Mouse (Mus musculus): ENCODE measurements around the gene Cdip1. TPM values are rescaled to one million over a fixed set of nuclear protein-coding genes. Genes with fewer than 3 reads are reported as not detected.

The Cdip1 gene
- polyA plus RNA-seq, 1 experiment from 2014 or later = 104 TPM

DNA sequence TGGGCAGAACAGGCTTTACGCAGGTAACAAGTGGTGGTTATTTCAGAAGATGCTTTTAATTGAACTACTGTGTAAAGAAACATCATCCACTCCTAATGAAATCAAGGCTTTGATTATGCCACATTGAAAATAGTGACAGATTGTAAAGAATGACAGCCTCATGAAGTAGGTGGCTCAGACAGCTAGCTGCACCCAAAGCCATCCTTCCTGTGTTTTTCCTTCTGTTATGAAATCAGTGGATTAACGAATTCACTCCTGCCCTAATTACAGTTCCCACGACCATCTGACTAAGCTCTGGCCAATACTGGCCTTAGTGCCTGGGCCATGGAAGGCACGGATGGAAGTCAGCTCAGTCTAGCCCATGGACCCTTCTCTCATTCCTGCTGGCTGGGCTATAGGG lies 11.2 kb downstream of the Cdip1 start:
- no peaks in the 10 kb centered on the region for H3K27me3 ChIP-seq (ENCODE audit: control insufficient read depth, insufficient read depth, low read length)
- no peak for DNase-seq (ENCODE audit: low spot score)
- H3K4me2 ChIP-seq (ENCODE audit: low read depth) = no peak overlapping the region
- H3K27ac ChIP-seq (ENCODE audit: low read depth, low read length) = no peak overlapping the region
- H3K4me1 ChIP-seq (ENCODE audit: control insufficient read depth, insufficient read depth, low read length) = no peaks in the 10 kb centered on the region
- 95% methylated on average over 4 of the region's 4 CpGs for WGBS
- H3K4me3 ChIP-seq (ENCODE audit: low read depth, low read length) = no peak overlapping the region
- no peaks in the 10 kb centered on the region for H3K9me3 ChIP-seq (ENCODE audit: control insufficient read depth, low read length)
- ATAC-seq (ENCODE audit: insufficient read depth, low FRiP score, low TSS enrichment) = no peak
- H3K9ac ChIP-seq (ENCODE audit: low read length) = no peak overlapping the region
- no peaks in the 10 kb centered on the region; the same call in 1 of the 2 replicates for H3K36me3 ChIP-seq (ENCODE audit: control insufficient read depth, insufficient read depth, low read length)

DNA sequence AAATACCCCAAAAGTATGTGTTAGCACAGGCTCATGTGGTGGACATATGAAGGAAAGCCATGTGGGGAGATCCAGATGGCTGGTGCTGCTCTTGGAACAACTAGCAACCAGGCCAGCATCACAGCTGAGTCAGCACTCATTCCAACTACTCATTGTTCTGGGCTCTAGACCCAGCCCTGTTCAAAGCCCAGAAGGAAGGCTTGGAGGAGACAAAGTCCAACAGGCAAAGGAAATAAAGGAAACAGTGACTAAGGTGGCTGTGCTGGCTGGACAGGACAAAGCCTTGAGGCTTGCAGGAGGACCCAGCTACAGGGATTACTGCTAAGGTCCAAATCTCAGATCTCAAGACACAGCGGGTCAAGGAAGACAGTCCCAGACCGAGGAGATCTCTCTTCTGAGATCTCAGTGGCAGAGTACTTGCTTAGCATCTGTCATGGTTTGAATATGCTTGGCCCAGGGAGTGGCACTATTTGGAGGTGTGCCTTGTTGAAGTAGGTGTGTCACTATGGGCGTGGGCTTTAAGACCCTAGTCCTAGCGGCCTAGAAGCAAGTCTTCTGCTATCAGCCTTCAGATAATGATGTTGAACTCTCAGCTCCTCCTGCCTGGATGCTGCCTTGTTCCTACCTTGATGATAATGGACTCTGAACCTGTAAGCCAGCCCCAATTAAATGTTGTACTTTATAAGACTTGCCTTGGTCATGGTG lies 12.0 kb downstream of the Cdip1 start:
- no peak overlapping the region for H3K4me2 ChIP-seq (ENCODE audit: low read depth)
- 93% methylated on average over 4 of the region's 4 CpGs for WGBS
- H3K27me3 ChIP-seq (ENCODE audit: control insufficient read depth, insufficient read depth, low read length) = no peaks in the 10 kb centered on the region
- ATAC-seq (ENCODE audit: insufficient read depth, low FRiP score, low TSS enrichment) (no peak), DNase-seq (ENCODE audit: low spot score) (no peak)
- H3K4me3 ChIP-seq (ENCODE audit: low read depth, low read length) = no peak overlapping the region
- no peaks in the 10 kb centered on the region for H3K9me3 ChIP-seq (ENCODE audit: control insufficient read depth, low read length)
- H3K27ac ChIP-seq (ENCODE audit: low read depth, low read length) = no peak overlapping the region
- no peak overlapping the region for H3K9ac ChIP-seq (ENCODE audit: low read length)
- H3K4me1 ChIP-seq (ENCODE audit: control insufficient read depth, insufficient read depth, low read length) = no peaks in the 10 kb centered on the region
- H3K36me3 ChIP-seq (ENCODE audit: control insufficient read depth, insufficient read depth, low read length) = no peaks in the 10 kb centered on the region; the same call in 1 of the 2 replicates

DNA sequence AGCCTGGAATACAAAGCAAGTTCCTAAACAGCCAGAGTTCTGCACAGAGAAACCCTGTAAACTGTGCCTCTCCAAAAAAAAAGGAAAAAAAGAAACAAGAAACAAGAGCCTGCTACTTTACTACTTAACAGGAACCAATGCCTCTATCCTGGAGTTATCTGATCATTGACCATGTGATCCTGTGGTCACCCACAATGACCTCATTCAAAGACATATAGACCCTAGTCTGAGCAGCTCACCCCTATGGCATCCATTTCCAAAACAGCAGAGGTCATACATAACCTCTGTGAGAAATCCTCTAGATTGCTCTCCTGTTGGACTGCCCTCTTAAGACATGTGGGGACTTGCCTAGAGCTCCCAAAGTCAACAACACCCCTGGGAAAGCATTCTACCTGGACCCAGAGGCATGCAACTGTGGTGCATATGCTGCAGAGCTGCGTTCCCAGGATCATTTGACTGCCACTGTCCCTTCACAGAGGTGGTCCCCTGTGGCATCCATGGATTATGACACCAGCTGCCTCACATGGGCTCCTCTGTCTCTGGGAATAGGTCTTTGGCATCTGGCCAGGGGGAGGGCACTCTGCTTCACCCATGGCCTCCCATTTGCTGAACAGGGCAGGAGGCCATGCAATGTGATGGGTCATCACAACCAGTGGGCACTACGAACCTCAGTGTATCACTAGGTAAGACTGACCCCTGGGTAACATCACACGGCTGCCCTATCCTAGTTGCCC lies 12.8 kb downstream of the Cdip1 start:
- ATAC-seq (ENCODE audit: insufficient read depth, low FRiP score, low TSS enrichment) (no peak), DNase-seq (ENCODE audit: low spot score) (no peak)
- Histone ChIP-seq H3K4me1 (ENCODE audit: control insufficient read depth, insufficient read depth, low read length) (no peaks in the 10 kb centered on the region), H3K36me3 (ENCODE audit: control insufficient read depth, insufficient read depth, low read length) (no peaks in the 10 kb centered on the region; the same call in 1 of the 2 replicates), H3K4me3 (ENCODE audit: low read depth, low read length) (no peak overlapping the region), H3K9me3 (ENCODE audit: control insufficient read depth, low read length) (no peaks in the 10 kb centered on the region), H3K9ac (ENCODE audit: low read length) (no peak overlapping the region), H3K4me2 (ENCODE audit: low read depth) (no peak overlapping the region), H3K27me3 (ENCODE audit: control insufficient read depth, insufficient read depth, low read length) (no peaks in the 10 kb centered on the region), H3K27ac (ENCODE audit: low read depth, low read length) (no peak overlapping the region)
- 95% methylated on average over 3 of the region's 3 CpGs for WGBS

DNA sequence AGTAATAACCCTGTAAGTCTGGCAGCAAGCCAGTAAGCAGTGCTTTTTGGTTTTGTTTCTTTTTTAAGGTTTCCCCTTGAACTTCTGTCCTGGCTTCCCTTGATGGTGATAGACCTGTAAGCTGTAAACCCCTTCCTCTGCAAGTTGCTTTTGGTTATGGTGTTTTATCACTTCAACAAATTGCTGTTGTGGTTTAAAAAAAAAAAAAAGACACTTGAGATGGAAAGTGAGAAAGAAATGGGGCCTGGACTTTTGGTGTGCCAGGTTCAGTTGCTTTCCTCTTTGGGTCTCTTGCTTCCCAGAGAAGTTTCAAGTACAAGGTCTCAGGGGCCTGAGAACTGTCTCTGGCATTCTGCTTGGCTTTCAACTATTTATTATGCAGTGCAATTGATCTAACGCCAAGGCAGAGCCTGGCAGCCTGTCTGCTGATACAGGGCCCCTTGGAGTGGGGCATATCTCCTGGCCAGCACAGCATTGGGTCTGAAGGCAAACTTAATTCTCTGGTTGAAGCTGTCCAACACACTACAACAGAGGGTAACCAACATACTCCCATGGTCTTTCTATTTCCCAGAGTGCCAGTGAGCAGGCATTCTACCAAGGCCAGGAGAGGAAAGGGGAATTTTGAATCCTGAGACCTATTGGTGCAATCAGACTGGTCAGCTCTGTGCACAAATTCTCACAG lies 16.7 kb downstream of the Cdip1 start:
- no peak overlapping the region for H3K4me3 ChIP-seq (ENCODE audit: low read depth, low read length)
- H3K9ac ChIP-seq (ENCODE audit: low read length) = no peak overlapping the region
- DNase-seq (ENCODE audit: low spot score) (no peak), ATAC-seq (ENCODE audit: insufficient read depth, low FRiP score, low TSS enrichment) (no peak)
- no peaks in the 10 kb centered on the region for H3K27me3 ChIP-seq (ENCODE audit: control insufficient read depth, insufficient read depth, low read length)
- peaks cover 12% of the 10 kb centered on the region for H3K36me3 ChIP-seq (ENCODE audit: control insufficient read depth, insufficient read depth, low read length)
- WGBS = 63% methylated on average over 1 of the region's 1 CpGs
- no peak overlapping the region for H3K27ac ChIP-seq (ENCODE audit: low read depth, low read length)
- H3K9me3 ChIP-seq (ENCODE audit: control insufficient read depth, low read length) = no peaks in the 10 kb centered on the region
- no peaks in the 10 kb centered on the region for H3K4me1 ChIP-seq (ENCODE audit: control insufficient read depth, insufficient read depth, low read length)
- no peak overlapping the region for H3K4me2 ChIP-seq (ENCODE audit: low read depth)

DNA sequence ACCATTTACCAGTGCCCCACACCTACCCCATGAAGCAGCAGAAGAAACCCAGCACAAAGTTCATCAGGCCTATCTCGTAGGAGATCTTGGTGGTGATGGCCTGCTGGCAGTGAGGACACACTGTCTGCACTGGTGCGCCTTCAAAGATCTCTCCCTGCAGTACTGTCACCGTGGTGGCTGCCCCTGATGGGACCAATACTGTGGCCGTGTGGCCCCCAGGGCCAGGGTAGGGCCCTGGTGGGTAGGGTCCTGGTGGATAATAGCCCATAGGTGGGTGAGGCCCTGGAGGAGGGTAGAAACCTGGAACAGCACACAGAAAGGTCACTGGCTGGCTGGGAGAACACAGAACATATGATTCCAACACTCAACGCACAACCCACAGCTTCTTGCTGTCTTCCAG lies 21.4 kb downstream of the Cdip1 start:
- Histone ChIP-seq H3K9me3 (ENCODE audit: control insufficient read depth, low read length) (no peaks in the 10 kb centered on the region), H3K4me2 (ENCODE audit: low read depth) (no peak overlapping the region), H3K27me3 (ENCODE audit: control insufficient read depth, insufficient read depth, low read length) (no peaks in the 10 kb centered on the region), H3K4me3 (ENCODE audit: low read depth, low read length) (no peak overlapping the region), H3K9ac (ENCODE audit: low read length) (no peak overlapping the region), H3K4me1 (ENCODE audit: control insufficient read depth, insufficient read depth, low read length) (no peaks in the 10 kb centered on the region), H3K27ac (ENCODE audit: low read depth, low read length) (no peak overlapping the region), H3K36me3 (ENCODE audit: control insufficient read depth, insufficient read depth, low read length) (peaks cover 20% of the 10 kb centered on the region)
- ATAC-seq (ENCODE audit: insufficient read depth, low FRiP score, low TSS enrichment) (no peak), DNase-seq (ENCODE audit: low spot score) (no peak)
- WGBS = 94% methylated on average over 5 of the region's 5 CpGs

DNA sequence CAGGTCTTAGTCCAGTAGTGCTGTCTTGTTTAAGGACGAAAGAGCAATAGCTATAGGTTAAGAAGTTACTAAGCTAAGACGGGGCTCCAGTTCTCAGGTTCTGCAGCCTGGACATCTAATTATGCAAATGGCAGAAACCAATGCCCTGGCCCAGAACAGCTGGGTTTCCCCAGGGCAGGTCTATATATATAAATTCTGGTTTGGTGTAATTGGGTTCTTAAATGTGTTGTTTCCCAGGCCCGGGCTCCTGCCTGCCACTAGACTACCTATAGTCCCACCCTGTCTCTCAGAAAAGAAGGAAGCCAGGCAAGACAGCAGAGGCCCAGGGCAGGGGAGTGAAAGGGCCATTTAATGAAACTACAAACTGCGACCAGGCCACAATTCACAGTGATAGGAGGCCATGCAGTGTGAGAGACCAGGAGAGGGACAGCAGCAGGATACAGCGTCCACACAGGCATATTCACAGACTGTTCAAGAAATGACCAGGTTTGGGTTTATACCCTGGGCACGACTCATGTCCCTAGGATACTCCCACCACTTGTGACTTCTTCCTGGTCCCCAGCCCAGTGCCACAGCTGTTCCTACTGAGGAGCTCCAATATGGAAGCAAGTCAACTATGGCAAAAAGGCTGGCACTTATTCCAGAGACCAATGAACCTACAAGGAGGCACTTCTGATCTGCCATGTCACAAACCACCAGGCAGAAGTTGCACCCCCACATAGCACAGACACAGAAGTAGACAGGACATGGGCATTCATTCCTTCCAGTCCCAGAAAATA lies 22.9 kb downstream of the Cdip1 start:
- H3K4me2 ChIP-seq (ENCODE audit: low read depth) = no peak overlapping the region
- H3K9me3 ChIP-seq (ENCODE audit: control insufficient read depth, low read length) = no peaks in the 10 kb centered on the region
- no peaks in the 10 kb centered on the region for H3K27me3 ChIP-seq (ENCODE audit: control insufficient read depth, insufficient read depth, low read length)
- 91% methylated on average over 6 of the region's 6 CpGs for WGBS
- no peak for DNase-seq (ENCODE audit: low spot score)
- no peak overlapping the region for H3K4me3 ChIP-seq (ENCODE audit: low read depth, low read length)
- no peak overlapping the region for H3K27ac ChIP-seq (ENCODE audit: low read depth, low read length)
- H3K4me1 ChIP-seq (ENCODE audit: control insufficient read depth, insufficient read depth, low read length) = no peaks in the 10 kb centered on the region
- ATAC-seq (ENCODE audit: insufficient read depth, low FRiP score, low TSS enrichment) = no peak
- peaks cover 20% of the 10 kb centered on the region for H3K36me3 ChIP-seq (ENCODE audit: control insufficient read depth, insufficient read depth, low read length)
- H3K9ac ChIP-seq (ENCODE audit: low read length) = no peak overlapping the region

DNA sequence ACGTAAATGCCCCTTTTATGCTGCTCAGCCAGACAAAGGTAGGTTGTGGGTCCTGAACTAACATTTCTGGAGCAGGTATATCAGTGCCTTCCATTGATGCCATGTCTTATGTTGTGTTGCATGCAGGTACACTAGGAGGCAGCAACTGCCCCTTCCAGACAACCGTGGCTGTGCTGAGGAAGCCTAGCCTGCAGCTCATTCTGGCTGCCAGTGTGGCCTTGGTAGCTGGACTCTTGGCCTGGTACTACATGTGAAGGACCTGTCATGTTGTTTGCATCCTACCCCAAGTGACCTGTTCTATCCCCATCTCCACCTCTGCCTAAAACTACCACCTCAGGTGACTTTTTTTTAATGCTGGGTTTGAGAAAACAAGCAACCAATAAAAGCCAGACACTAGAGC lies 24.2 kb downstream of the Cdip1 start:
- Histone ChIP-seq H3K4me3 (ENCODE audit: low read depth, low read length) (no peak overlapping the region), H3K27me3 (ENCODE audit: control insufficient read depth, insufficient read depth, low read length) (no peaks in the 10 kb centered on the region), H3K4me1 (ENCODE audit: control insufficient read depth, insufficient read depth, low read length) (no peaks in the 10 kb centered on the region), H3K9me3 (ENCODE audit: control insufficient read depth, low read length) (no peaks in the 10 kb centered on the region), H3K4me2 (ENCODE audit: low read depth) (no peak overlapping the region), H3K36me3 (ENCODE audit: control insufficient read depth, insufficient read depth, low read length) (peaks cover 20% of the 10 kb centered on the region), H3K27ac (ENCODE audit: low read depth, low read length) (no peak overlapping the region), H3K9ac (ENCODE audit: low read length) (no peak overlapping the region)
- 84% methylated on average over 2 of the region's 2 CpGs for WGBS
- DNase-seq (ENCODE audit: low spot score) = no peak
- no peak for ATAC-seq (ENCODE audit: insufficient read depth, low FRiP score, low TSS enrichment)

DNA sequence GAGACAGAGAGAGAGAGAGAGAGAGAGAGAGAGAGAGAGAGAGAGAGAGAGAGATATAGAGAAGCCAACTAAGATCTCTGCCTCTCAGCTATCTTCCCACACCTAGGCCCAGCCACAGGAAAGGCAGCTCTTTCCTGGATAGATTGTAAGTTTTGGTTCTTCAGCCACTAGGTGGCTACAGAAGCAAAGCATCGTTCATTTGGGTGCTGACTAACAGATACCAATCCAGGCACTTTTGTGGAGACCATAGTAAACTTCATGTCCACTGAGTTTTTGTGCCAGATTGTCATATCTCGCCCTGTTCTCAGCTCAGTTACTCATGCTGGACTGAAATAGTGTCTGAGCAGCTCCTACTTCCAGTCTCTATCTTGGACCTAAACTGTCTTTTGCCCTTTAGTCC lies 26.8 kb downstream of the Cdip1 start:
- ATAC-seq (ENCODE audit: insufficient read depth, low FRiP score, low TSS enrichment) (no peak), DNase-seq (ENCODE audit: low spot score) (no peak)

More for the DNA sequence above, 26.8 kb downstream of the Cdip1 start:
- Histone ChIP-seq H3K27me3 (ENCODE audit: control insufficient read depth, insufficient read depth, low read length) (no peaks in the 10 kb centered on the region), H3K4me2 (ENCODE audit: low read depth) (no peak overlapping the region), H3K4me3 (ENCODE audit: low read depth, low read length) (no peak overlapping the region), H3K9me3 (ENCODE audit: control insufficient read depth, low read length) (no peaks in the 10 kb centered on the region), H3K9ac (ENCODE audit: low read length) (no peak overlapping the region), H3K27ac (ENCODE audit: low read depth, low read length) (no peak overlapping the region), H3K4me1 (ENCODE audit: control insufficient read depth, insufficient read depth, low read length) (no peaks in the 10 kb centered on the region), H3K36me3 (ENCODE audit: control insufficient read depth, insufficient read depth, low read length) (peaks cover 6% of the 10 kb centered on the region)
- 42% methylated on average over 2 of the region's 2 CpGs for WGBS

Data from neural tube, embryonic 11.5 days (tissue).